Mouse (Mus musculus) myocyte (in vitro differentiated cells): ENCODE results near the gene Mrps21.

Experiments used
- CEBPB ChIP-seq: IDR thresholded peaks from 2 replicates; pipeline ENCODE4 v1.6.1; 2011; ENCODE audit warnings: mild to moderate bottlenecking, moderate library complexity; ENCODE audit not compliant: poor library complexity, insufficient read depth, severe bottlenecking
- E2F4 ChIP-seq: IDR thresholded peaks from one replicate; pipeline ENCODE4 v1.6.1; 2011; ENCODE audit warnings: mild to moderate bottlenecking, control low read depth, moderate library complexity; ENCODE audit not compliant: insufficient read depth
- MAX ChIP-seq: IDR thresholded peaks from one replicate; pipeline ENCODE4 v1.6.1; 2011; ENCODE audit warnings: low read depth, mild to moderate bottlenecking, control low read depth
- MYOG ChIP-seq, 3 experiments: IDR thresholded peaks; one replicate each; pipeline ENCODE4 v1.6.1; 2011; ENCODE audit warnings: control low read depth in 2 of 3, low read depth in 2 of 3, mild to moderate bottlenecking in 2 of 3; ENCODE audit not compliant: insufficient read length in 2 of 3, control insufficient read depth in 1 of 3, insufficient read depth in 1 of 3
- POLR2A ChIP-seq: IDR thresholded peaks from one replicate; pipeline ENCODE4 v1.6.1; 2011; ENCODE audit warnings: low read depth, mild to moderate bottlenecking, control low read depth, moderate library complexity; ENCODE audit not compliant: insufficient read length
- POLR2AphosphoS2 ChIP-seq: IDR thresholded peaks from one replicate; pipeline ENCODE4 v1.6.1; 2011; ENCODE audit warnings: low read depth, control low read depth; ENCODE audit not compliant: insufficient read length
- SRF ChIP-seq: IDR thresholded peaks from one replicate; pipeline ENCODE4 v1.6.1; 2011; ENCODE audit warnings: low read depth; ENCODE audit not compliant: control insufficient read depth, insufficient read length
- TCF12 ChIP-seq: IDR thresholded peaks from one replicate; pipeline ENCODE4 v1.6.1; 2011; ENCODE audit warnings: mild to moderate bottlenecking, control low read depth; ENCODE audit not compliant: poor library complexity, insufficient read depth, severe bottlenecking
- TCF3 ChIP-seq: IDR thresholded peaks from one replicate; pipeline ENCODE4 v1.6.1; 2011; ENCODE audit warnings: low read depth, control low read depth; ENCODE audit not compliant: insufficient read length
- USF1 ChIP-seq: IDR thresholded peaks from one replicate; pipeline ENCODE4 v1.6.1; 2011; ENCODE audit warnings: low read depth, mild to moderate bottlenecking, control low read depth, moderate library complexity

DNA sequence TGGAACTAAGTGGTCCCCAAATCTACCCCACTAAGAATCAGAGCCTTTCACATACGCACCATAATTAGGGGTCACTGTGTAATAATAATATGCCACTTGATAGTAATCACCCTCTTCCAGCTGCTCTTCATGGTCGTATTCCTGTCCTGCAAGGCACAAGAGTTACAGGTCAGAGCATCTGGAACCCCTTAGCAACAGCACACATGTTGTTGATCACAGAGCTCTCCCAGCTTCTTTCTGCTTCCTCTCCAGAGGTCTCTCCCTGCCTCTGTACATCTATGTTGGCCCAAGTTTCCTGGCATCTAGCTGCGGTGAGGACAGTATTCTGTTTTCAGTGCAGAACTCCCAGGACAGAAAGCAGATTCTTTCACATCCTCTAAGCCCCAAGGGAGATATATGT lies 18.3 kb upstream of the Mrps21 start:
- TF ChIP-seq USF1: no peak
- TF ChIP-seq CEBPB: no peak
- TF ChIP-seq TCF12: no peak
- no peak for TF ChIP-seq POLR2A
- TF ChIP-seq E2F4: no peak
- TF ChIP-seq MAX: no peak
- TF ChIP-seq POLR2AphosphoS2: no peak
- TF ChIP-seq MYOG (IDR thresholded peaks at IDR 0.05; ENCODE audit: control insufficient read depth in 1 of 3, insufficient read depth in 1 of 3, insufficient read length in 2 of 3, low read depth in 2 of 3): no peak
- TF ChIP-seq TCF3: no peak
- TF ChIP-seq SRF: no peak
